Mouse (Mus musculus) embryonic facial prominence, embryonic 11.5 days (tissue): ENCODE data around the gene Kdm5c. TPM values are rescaled to one million over a fixed set of nuclear protein-coding genes. Genes with fewer than 3 reads are reported as not detected.
A peak's percentile ranks its signal among the peaks of the same experiment; 100 is the strongest.

ENCODE experiments used
- ATAC-seq: fragments of 200-750 bp; cut with Nextera tagmentation; replicated peaks from 2 replicates; pipeline ENCODE4 v1.8.0; 2017; ENCODE audit warnings: low read depth; ENCODE audit not compliant: insufficient number of reproducible peaks, low FRiP score, low TSS enrichment
- DNase-seq: peaks from one replicate; pipeline ENCODE4 v3.0.0-alpha.2; 2015; ENCODE audit warnings: low spot score
- H3K27ac ChIP-seq: fragments of 300-500 bp; sonication (generic); replicated peaks from 2 replicates; pipeline ENCODE4 v1.5.1; 2014; ENCODE audit warnings: mild to moderate bottlenecking, low read depth, low read length, control low read depth
- H3K27me3 ChIP-seq: fragments of 300-500 bp; sonication (generic); 2 replicates; pipeline ENCODE4 v1.6.1; 2014; ENCODE audit warnings: mild to moderate bottlenecking, low read length, moderate library complexity, mixed read lengths; ENCODE audit not compliant: control insufficient read depth, insufficient read depth
- H3K36me3 ChIP-seq: fragments of 300-500 bp; sonication (generic); replicated peaks from 2 replicates; pipeline ENCODE4 v1.6.1; 2014; ENCODE audit warnings: low read depth, mild to moderate bottlenecking, low read length, moderate library complexity, mixed read lengths; ENCODE audit not compliant: control insufficient read depth, insufficient read depth
- H3K4me1 ChIP-seq: fragments of 300-500 bp; sonication (generic); 2 replicates; pipeline ENCODE4 v1.6.1; 2014; ENCODE audit warnings: low read length, mixed read lengths; ENCODE audit not compliant: control insufficient read depth, insufficient read depth
- H3K4me2 ChIP-seq: fragments of 300-500 bp; sonication (generic); 2 replicates; pipeline ENCODE4 v1.6.1; 2014; ENCODE audit warnings: low read depth, mild to moderate bottlenecking, control low read depth, low read length, moderate library complexity
- H3K4me3 ChIP-seq: fragments of 300-500 bp; sonication (generic); 2 replicates; pipeline ENCODE4 v1.5.1; 2014; ENCODE audit warnings: low read depth, low read length, control low read depth
- H3K9ac ChIP-seq: fragments of 300-500 bp; sonication (generic); replicated peaks from 2 replicates; pipeline ENCODE4 v1.6.1; 2014; ENCODE audit warnings: mild to moderate bottlenecking, control low read depth, low read length
- H3K9me3 ChIP-seq: fragments of 300-500 bp; sonication (generic); replicated peaks from 2 replicates; pipeline ENCODE4 v1.6.1; 2016; ENCODE audit warnings: mild to moderate bottlenecking, low read length, inconsistent platforms, mixed read lengths; ENCODE audit not compliant: control insufficient read depth
- WGBS: fragments of 180-500 bp; shearing (Covaris S2); extraction: QIAGEN DNeasy Blood & Tissue Kit; methylation state at CpG from one replicate; pipeline ENCODE4 v1.1.7; 2014; 5-methylcytosine and 5-hydroxymethylcytosine counted together
- polyA plus RNA-seq: library from polyadenylated mRNA; unstranded; fragments of >200 nt; fragmentation: Nextera tagmentation; extraction: Ambion mirVana; gene quantifications from 2 replicates; pipeline ENCODE4 v1.2.1, GENCODE M21; 2014

Gene Kdm5c
- polyA plus RNA-seq, 1 experiment from 2014 or later: 23.6 TPM

DNA sequence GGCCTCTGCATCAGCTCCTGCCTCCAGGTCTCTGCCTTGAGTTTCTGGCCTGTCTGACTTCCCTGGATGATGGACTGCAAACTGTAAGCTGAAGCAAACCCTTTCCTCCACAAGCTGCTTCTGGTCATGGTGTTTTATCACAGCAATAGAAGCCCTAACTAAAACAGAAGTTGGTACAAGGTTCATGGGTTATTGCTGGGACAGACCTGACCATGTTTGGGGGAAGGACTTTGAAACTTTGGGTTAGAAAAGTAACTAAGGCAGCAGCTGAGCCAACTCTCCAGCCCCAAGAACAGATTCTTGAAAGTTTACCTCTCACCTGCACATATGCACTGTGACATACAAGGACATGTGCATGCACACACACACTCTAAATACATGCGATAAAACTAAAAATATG is 27.3 kb upstream of the Kdm5c start:
- H3K9me3 ChIP-seq: no peaks in the 10 kb centered on the region
- H3K4me3 ChIP-seq: no peak overlapping the region
- no peak for DNase-seq
- peaks cover 22% of the 10 kb centered on the region for H3K27me3 ChIP-seq
- whole genome bisulfite sequencing: 100% methylated on average over 1 of the region's 1 CpGs
- no peak overlapping the region for H3K27ac ChIP-seq
- no peak overlapping the region for H3K9ac ChIP-seq
- no peak overlapping the region for H3K4me2 ChIP-seq
- no peaks in the 10 kb centered on the region for H3K4me1 ChIP-seq
- ATAC-seq: no peak
- no peaks in the 10 kb centered on the region for H3K36me3 ChIP-seq

DNA sequence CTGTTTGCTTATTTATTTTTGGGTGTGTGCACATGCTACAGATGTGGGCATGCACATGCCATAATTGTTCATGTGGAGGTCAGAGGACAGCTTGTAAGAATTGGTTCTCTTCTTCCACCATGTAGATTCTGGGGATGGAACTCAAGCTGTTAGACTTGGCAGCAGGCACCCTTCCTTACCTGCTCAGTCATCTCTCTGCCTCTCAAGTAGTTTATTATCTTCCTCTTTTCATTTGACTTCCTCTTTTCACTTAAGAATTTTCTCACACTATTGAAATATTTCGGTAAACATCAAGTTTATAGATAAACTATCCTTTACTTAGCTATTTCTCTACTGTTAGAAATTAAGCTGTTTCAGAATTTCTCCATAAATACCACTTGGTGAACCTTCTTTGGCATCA is 18.1 kb upstream of the Kdm5c start:
- no peak for ATAC-seq
- Histone ChIP-seq H3K27ac (no peak overlapping the region), H3K27me3 (peaks cover 4% of the 10 kb centered on the region), H3K4me3 (no peak overlapping the region), H3K36me3 (no peaks in the 10 kb centered on the region), H3K4me2 (no peak overlapping the region), H3K4me1 (no peaks in the 10 kb centered on the region), H3K9ac (no peak overlapping the region), H3K9me3 (no peaks in the 10 kb centered on the region)
- 68% methylated on average over 1 of the region's 1 CpGs for WGBS
- DNase-seq: no peak

DNA sequence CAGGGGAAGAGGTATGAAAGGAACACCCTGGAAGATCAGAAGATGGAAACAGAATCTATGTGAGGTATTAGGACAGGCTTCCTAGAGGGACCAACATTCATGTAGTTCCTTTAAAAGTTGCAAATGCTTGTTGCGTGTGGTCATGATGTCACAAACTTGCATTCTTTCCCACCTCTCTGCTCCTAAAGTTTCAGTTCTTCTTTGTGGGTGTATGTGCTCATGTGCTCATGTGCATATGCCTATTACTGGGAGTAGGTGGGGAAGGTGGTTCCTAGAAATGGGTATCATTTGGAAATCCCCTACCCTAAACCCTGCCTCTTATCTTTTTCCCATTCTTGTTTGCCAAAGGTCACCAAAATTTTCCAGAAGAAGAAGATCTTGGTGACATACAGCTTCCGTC is 14.3 kb upstream of the Kdm5c start:
- Histone ChIP-seq H3K27ac (no peak overlapping the region), H3K4me3 (no peak overlapping the region), H3K4me1 (no peaks in the 10 kb centered on the region), H3K9ac (no peak overlapping the region), H3K4me2 (no peak overlapping the region), H3K9me3 (no peaks in the 10 kb centered on the region), H3K27me3 (peaks cover 4% of the 10 kb centered on the region), H3K36me3 (no peaks in the 10 kb centered on the region)
- DNase-seq (no peak), ATAC-seq (no peak)
- 94% methylated on average over 2 of the region's 2 CpGs for WGBS

DNA sequence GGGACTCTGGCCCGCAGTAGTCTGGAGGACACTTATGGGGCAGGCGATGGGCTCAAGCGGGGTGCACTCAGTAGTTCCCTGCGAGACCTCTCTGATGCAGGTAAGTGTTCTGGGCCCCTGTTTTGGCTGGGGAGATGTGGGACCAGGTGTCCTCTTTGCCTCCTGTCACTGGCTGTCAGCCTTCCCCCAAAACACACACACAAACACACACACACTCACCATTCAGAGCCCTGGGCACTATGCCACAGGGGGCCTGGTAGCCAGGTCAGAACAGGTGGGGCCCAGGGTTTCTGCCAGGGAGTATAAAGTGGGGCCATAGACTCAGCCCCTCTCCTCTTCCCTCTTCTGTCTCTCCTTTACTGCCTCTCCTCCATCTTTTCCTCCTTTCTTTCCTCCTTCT is 11.1 kb upstream of the Kdm5c start:
- no peaks in the 10 kb centered on the region for H3K36me3 ChIP-seq
- H3K27me3 ChIP-seq: peaks cover 13% of the 10 kb centered on the region
- H3K4me1 ChIP-seq: no peaks in the 10 kb centered on the region
- no peak for ATAC-seq
- no peak overlapping the region for H3K4me2 ChIP-seq
- H3K9ac ChIP-seq: no peak overlapping the region
- WGBS: 89% methylated on average over 4 of the region's 4 CpGs
- no peaks in the 10 kb centered on the region for H3K9me3 ChIP-seq
- H3K27ac ChIP-seq: no peak overlapping the region
- DNase-seq: no peak
- no peak overlapping the region for H3K4me3 ChIP-seq

DNA sequence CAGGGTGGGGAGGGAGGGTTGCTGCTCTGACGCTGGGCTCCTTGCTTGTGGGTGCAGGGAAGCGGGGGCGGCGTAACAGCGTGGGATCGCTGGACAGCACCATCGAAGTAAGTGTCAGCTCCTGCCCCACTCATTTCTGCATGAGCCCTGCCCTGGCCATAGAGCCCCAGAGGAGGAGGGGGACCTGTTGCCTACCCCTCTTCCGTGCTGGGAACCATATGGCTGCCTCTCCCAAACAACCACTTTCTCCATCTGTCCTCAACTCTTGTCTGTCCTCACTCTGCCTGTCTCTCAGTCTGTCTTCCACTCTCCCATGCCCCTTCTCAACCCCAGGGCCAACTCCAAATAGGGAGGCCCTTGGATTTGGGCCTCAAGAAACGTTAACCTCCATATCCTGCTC is 10.6 kb upstream of the Kdm5c start:
- H3K9ac ChIP-seq: no peak overlapping the region
- no peaks in the 10 kb centered on the region for H3K36me3 ChIP-seq
- ATAC-seq (no peak), DNase-seq (no peak)
- no peaks in the 10 kb centered on the region for H3K9me3 ChIP-seq
- no peaks in the 10 kb centered on the region for H3K4me1 ChIP-seq
- 45% methylated on average over 8 of the region's 9 CpGs for WGBS
- no peak overlapping the region for H3K27ac ChIP-seq
- H3K27me3 ChIP-seq: peaks cover 10% of the 10 kb centered on the region
- no peak overlapping the region for H3K4me2 ChIP-seq
- no peak overlapping the region for H3K4me3 ChIP-seq

DNA sequence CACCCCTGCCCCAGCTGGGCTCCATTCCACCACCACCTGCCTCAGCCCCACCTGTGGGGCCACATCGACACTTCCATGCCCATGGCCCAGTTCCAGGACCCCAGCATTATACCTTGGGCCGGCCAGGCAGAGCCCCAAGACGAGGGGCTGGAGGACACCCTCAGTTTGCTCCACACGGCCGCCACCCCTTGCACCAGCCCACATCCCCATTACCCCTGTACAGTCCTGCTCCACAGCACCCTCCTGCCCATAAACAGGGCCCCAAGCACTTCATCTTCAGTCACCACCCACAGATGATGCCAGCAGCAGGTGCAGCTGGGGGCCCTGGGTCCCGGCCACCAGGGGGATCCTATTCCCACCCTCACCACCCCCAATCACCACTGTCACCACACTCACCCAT is 9.5 kb upstream of the Kdm5c start:
- Histone ChIP-seq H3K4me2 (no peak overlapping the region), H3K4me3 (no peak overlapping the region), H3K27ac (no peak overlapping the region), H3K36me3 (no peaks in the 10 kb centered on the region), H3K9me3 (no peaks in the 10 kb centered on the region), H3K27me3 (peaks cover 8% of the 10 kb centered on the region), H3K9ac (no peak overlapping the region), H3K4me1 (no peaks in the 10 kb centered on the region)
- no peak for DNase-seq
- 0 out of 2 replicates have a peak, but pooled peaks have one; percentile 27 for ATAC-seq
- WGBS: 79% methylated on average over 6 of the region's 6 CpGs

DNA sequence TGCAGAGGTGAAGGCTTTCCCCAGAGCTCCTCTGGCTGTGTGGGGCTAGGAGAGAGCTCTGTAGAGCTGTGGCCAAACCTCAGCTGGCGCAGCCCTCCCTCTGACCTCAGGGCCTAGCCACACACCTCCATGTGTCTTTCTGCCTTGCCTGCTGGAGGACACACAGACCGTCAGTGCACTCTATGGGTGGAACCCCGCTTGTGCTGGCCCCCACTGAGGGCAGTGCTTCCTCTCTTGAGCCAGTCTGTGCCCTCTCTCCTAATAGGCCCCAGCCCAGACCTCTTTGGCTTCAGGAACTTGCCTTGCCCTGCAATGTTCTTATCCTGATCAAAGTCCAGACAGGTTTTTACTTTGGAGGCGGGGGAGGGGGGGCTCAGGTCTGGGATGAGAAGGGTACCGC is 8.5 kb upstream of the Kdm5c start:
- ATAC-seq: 0 out of 2 replicates have a peak, but pooled peaks have one; percentile 41

DNA sequence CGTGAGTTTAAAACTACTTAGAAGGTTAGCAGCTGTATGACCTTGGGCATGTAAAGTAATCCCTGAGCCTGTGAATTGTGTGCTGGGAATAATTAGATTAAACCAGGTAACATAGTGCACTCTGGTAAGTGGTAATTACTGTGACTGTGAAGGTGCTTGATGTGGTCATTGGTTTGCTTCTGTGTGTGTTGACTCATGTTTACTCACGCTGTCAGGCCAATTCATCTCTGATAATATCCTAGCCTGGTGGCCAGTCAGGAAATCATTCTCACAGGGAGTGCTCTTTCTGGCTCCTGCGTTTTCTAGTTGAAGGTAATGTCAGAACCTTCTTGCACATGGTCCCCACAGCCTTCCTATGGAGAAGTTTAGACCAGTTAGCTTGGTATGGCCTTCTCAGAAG is 1.3 kb downstream of the Kdm5c start:
- no peak for DNase-seq
- ATAC-seq: no peak
- Histone ChIP-seq H3K9ac (peak overlapping the region; percentile 83), H3K4me2 (peak overlapping the region; percentile 54), H3K27me3 (no peaks in the 10 kb centered on the region), H3K4me3 (peak overlapping the region; percentile 74), H3K27ac (no peak overlapping the region), H3K36me3 (no peaks in the 10 kb centered on the region), H3K9me3 (no peaks in the 10 kb centered on the region), H3K4me1 (no peaks in the 10 kb centered on the region)
- WGBS: 32% methylated on average over 3 of the region's 3 CpGs

More for the DNA sequence above, 8.5 kb upstream of the Kdm5c start:
- Histone ChIP-seq H3K27ac (no peak overlapping the region), H3K9me3 (no peaks in the 10 kb centered on the region), H3K36me3 (no peaks in the 10 kb centered on the region), H3K4me1 (no peaks in the 10 kb centered on the region), H3K27me3 (peaks cover 8% of the 10 kb centered on the region), H3K9ac (no peak overlapping the region), H3K4me3 (no peak overlapping the region), H3K4me2 (no peak overlapping the region)
- WGBS: 82% methylated on average over 3 of the region's 5 CpGs
- DNase-seq: no peak
